Mouse (Mus musculus): ENCODE measurements around the gene Slc2a8. TPM values are rescaled to one million over a fixed set of nuclear protein-coding genes. Genes with fewer than 3 reads are reported as not detected.

The Slc2a8 gene
- polyA plus RNA-seq, 1 experiment, result 47.5 TPM

DNA sequence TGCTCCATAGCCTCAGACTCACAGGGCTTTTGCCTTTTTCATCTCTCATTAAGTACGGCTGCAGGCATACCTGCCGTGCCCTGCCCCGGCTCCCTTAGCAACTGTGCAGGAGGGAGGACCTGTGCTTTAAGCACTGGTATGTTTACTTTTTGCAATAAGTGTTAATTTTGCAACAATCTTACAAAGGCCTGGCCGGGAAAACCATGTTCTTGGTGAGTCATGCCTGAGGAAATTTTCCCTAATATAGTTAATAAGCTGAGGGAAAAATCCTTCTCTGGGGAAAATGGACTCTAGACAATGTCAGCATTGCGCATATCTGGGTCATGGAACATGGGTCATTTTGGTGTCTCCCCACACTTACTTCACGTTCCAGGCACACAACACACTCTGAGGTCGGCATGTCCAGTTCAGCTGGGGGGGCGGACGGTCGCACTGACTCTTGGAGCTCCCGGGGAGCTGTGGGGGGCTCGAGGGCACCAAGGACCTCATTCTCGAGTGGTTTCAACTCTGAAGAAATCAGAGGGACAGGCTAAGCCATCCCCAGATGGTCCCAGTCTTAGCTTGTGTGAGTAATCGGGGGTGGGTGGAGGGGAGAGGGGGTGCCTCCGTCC is 54.2 kb downstream of the Slc2a8 start:
- Histone ChIP-seq H3K27ac (ENCODE audit: insufficient read depth, low read length) (no peak overlapping the region), H3K4me1 (ENCODE audit: control insufficient read depth, insufficient read depth, low read length) (no peaks in the 10 kb centered on the region), H3K4me3 (ENCODE audit: insufficient read depth, low read length) (no peak overlapping the region)
- TF ChIP-seq CTCF (IDR thresholded peaks at IDR 0.05; ENCODE audit: extremely low read depth, insufficient read depth, low read length) (no peak), POLR2A (IDR thresholded peaks at IDR 0.05; ENCODE audit: extremely low read depth, insufficient read depth, low read length) (no peak)

DNA sequence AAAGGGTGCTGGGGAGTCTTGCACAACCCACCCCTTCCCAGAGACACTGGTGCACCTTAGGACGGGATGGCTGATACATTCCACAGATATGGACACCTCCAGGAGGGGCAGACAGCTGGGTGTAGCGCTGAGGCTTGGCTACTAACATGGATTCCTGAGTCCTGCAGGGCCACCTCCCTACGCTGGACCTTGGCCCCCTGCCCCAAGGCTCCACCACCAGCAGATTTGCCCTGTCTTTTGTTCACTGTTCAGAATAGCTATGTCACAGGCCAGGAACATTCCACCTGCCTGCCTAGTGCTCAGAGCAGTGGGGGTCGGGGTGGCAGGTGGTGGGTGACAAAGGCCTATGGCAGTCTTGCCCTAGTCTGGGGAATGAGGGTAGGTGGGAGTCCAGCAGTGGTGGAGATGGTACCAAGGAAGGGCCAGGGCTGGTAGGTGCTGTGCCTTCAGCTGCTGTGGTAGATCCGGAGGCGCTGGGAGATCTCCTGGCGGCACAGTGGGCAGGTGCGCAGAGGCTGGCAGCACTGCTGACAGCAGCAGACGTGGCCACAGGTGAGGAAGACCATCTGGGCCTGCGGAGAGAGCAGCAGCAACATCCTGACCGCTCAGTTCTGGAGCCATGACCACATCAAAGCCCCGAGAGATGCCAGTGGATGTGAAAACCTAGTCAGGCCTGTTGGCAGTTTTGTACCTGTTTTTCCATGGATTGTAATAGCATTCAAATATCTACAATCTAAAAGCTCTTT is 55.4 kb downstream of the Slc2a8 start:
- H3K4me3 ChIP-seq (ENCODE audit: insufficient read depth, low read length), result no peak overlapping the region
- H3K27ac ChIP-seq (ENCODE audit: insufficient read depth, low read length), result no peak overlapping the region
- TF ChIP-seq POLR2A (IDR thresholded peaks at IDR 0.05; ENCODE audit: extremely low read depth, insufficient read depth, low read length) (no peak), CTCF (IDR thresholded peaks at IDR 0.05; ENCODE audit: extremely low read depth, insufficient read depth, low read length) (no peak)

DNA sequence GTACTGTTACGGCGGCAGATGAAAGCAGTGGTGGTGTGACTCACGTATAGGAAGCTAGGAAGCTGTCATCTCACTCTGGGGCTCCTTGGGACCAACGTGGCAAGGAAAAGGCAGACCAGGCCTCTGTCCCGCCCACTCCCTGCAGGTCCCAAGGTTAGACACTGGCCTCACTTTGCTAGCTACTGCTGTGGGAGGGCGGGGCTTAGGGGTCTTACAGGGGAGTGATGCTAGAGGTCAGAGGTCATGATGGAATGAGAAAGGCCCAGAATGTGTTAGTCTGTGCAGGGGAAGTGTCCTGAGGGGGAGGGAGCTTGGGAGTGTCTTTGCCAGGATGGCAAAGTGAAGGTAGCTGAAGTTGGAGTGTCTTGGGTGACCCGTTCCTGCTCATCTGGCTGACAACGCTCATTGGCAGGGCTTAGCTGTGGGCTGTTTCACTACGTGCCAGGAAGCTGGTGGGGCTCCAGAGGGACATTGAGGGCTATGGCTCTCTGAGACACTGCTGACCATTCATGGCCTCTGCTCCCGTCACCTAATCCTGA is 57.5 kb downstream of the Slc2a8 start:
- Histone ChIP-seq H3K27ac (ENCODE audit: insufficient read depth, low read length) (no peak overlapping the region), H3K4me3 (ENCODE audit: insufficient read depth, low read length) (no peak overlapping the region), H3K4me1 (ENCODE audit: control insufficient read depth, insufficient read depth, low read length) (no peaks in the 10 kb centered on the region)
- no peak for TF ChIP-seq CTCF (IDR thresholded peaks at IDR 0.05; ENCODE audit: extremely low read depth, insufficient read depth, low read length)
- no peak for TF ChIP-seq POLR2A (IDR thresholded peaks at IDR 0.05; ENCODE audit: extremely low read depth, insufficient read depth, low read length)

More for the DNA sequence above, 55.4 kb downstream of the Slc2a8 start:
- no peaks in the 10 kb centered on the region for H3K4me1 ChIP-seq (ENCODE audit: control insufficient read depth, insufficient read depth, low read length)

DNA sequence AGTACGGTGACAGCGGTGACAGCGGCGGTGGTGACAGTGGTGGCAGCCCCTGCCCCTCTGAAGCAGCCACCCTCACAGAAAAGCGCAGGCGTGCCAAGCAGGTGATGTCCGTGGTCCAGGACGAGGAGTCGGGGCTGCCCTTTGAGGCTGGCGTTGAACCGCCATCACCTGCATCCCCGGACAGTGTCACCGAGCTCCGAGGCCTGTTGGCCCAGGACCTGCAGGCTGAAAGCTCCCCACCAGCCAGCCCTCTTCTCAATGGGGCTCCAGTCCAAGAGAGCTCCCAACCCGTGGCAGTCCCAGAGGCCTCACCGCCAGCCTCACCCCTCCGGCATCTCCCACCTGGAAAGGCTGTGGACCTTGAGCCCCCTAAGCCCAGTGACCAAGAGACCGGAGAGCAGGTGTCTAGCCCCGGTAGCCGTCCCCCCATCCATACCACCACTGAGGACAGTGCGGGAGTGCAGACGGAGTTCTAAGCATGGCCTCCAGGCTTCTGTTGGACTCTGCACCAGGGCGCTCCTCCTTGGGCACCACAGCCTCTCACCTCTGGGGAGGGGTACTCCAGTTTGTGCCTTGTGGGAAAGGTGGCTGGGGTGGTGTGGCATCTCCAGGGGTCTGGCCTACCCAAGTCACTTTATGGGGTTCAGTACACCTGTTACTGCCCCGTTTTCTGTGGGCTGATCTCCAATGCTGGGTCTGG is 58.2 kb downstream of the Slc2a8 start:
- Histone ChIP-seq H3K4me1 (ENCODE audit: control insufficient read depth, insufficient read depth, low read length) (no peaks in the 10 kb centered on the region), H3K27ac (ENCODE audit: insufficient read depth, low read length) (no peak overlapping the region), H3K4me3 (ENCODE audit: insufficient read depth, low read length) (no peak overlapping the region)
- TF ChIP-seq CTCF (IDR thresholded peaks at IDR 0.05; ENCODE audit: extremely low read depth, insufficient read depth, low read length) (no peak), POLR2A (IDR thresholded peaks at IDR 0.05; ENCODE audit: extremely low read depth, insufficient read depth, low read length) (no peak)

Other genes with a start within 250 kb of the Slc2a8 start
- gene 6330409D20Rik, start 241.1 kb downstream of the Slc2a8 start, polyA plus RNA-seq (2012; rRNA removed), result 3.5 and 4.2 TPM in 2 replicates
- 54.9 and 58.9 TPM in 2 replicates for gene Tor2a, start 224.8 kb downstream of the Slc2a8 start, polyA plus RNA-seq (2012; rRNA removed)
- 1.8 and 2.2 TPM in 2 replicates for gene Ttc16, start 206.4 kb downstream of the Slc2a8 start, polyA plus RNA-seq (2012; rRNA removed)
- gene Ptrh1, start 206.3 kb downstream of the Slc2a8 start, polyA plus RNA-seq (2012; rRNA removed), result 5.4 and 6.6 TPM in 2 replicates
- 0.11 and 0.35 TPM in 2 replicates for gene Cfap157, start 197.7 kb downstream of the Slc2a8 start, polyA plus RNA-seq (2012; rRNA removed)
- gene Stxbp1, start 134.8 kb downstream of the Slc2a8 start, polyA plus RNA-seq (2012; rRNA removed), result 709 and 713 TPM in 2 replicates
- 27.1 and 29.0 TPM in 2 replicates for gene Fam129b, start 106.0 kb downstream of the Slc2a8 start, polyA plus RNA-seq (2012; rRNA removed)
- gene Rpl12, start 20.5 kb downstream of the Slc2a8 start, polyA plus RNA-seq (2012; rRNA removed), result 484 and 506 TPM in 2 replicates
- gene Lrsam1, start 20.5 kb downstream of the Slc2a8 start, polyA plus RNA-seq (2012; rRNA removed), result 25.6 and 25.9 TPM in 2 replicates
- gene Garnl3, start 149.6 kb upstream of the Slc2a8 start, polyA plus RNA-seq (2012; rRNA removed), result 123 and 124 TPM in 2 replicates
- 4.9 and 5.5 TPM in 2 replicates for gene Angptl2, start 234.0 kb upstream of the Slc2a8 start, polyA plus RNA-seq (2012; rRNA removed)

Data from cortical plate, adult 2 months (tissue).